Mouse (Mus musculus): Measurements from ENCODE around the gene Prrx2. TPM values are rescaled to one million over a fixed set of nuclear protein-coding genes. Genes with fewer than 3 reads are reported as not detected.
A peak's percentile ranks its signal among the peaks of the same experiment; 100 is the strongest.
"Not testable (repeated sequence)": the region's sequence is repeated elsewhere in the genome, so short reads cannot be mapped to it uniquely, and the experiment has no call there.

Prrx2 gene
- total RNA-seq, 2 experiments from 2014 or later, result 3.1 to 4.9 TPM

- DNase-seq, result no peak
- intact Hi-C loops (cut with DNase I), result no loop called here
These were observed 69.5 kb downstream of the Prrx2 start for GRCm38 (mm10) chr2:30904231-30904630.

DNA sequence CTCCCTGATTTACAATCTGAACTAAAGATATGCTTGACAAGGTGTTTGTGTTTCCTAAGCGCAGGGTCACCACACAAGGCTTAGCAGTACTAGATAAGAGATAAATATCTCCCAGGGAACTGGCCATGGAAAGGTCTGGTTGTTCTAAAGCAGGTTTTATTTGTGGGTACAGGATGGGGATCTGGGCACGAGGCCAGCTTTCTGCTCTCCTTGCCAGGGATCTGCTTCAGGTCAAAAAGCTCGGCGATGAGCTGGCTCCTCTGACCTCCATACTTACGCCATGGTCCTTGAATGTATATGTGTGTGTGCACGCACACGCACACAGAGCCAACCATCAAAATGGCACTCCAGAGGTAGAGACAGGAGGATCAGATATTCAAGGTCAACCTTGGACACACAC, 70.2 kb downstream of the Prrx2 start:
- no peak for DNase-seq
- intact Hi-C loops (cut with DNase I), result no loop called here

GRCm38 (mm10) chr2:30905906-30906305, 71.1 kb downstream of the Prrx2 start:
- intact Hi-C loops (cut with DNase I), result no loop called here
- no peak for DNase-seq

DNA sequence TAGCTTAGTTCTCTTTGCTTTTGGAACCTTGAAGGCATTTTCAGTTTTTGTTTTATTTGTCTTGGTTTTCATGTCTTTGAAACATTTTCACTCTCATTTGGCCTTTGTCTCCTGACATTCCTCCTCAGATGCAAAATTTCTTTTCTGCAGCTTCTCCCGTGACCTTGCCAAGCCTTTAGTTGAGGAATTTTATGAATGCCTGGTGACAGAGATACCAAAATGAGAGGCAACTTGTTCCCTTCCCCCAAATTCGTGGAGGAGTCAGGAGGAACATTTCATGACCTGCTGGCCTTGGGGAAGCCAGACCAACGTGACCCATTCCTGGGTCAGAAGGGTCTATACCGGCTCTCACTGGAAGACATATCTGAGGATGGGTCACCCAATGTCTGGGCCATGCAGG, 71.9 kb downstream of the Prrx2 start:
- DNase-seq, result no peak
- intact Hi-C loops (cut with DNase I), result no loop called here

DNA sequence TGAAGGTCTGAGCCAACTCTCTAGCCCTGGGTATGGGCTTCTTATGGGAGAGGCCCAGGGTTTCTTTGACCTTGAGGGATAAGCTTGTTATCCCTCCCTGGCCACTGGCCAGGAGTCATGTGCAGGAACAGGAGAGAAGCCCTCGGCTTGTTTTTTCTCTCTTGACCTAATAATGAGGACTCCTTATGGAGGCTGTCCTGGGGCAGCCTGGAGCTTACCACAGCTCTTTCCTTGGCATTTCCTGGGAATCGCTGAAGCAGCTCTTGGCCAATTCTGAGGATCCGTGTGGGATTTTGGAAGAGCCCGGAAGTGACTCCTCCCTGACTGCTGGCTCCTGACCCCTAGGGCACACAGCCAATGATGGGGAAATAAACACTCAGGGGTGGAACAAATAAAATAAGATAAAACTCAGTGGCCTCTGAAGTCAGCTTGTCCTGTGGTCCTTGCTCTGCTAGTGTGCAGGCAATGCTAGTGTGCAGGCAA, 77.6 kb downstream of the Prrx2 start:
- DNase-seq, result peak; percentile 59 to 76
- intact Hi-C loops (cut with DNase I), result no loop called here

GRCm38 (mm10) chr2:30913022-30913421, 78.2 kb downstream of the Prrx2 start:
- no peak for DNase-seq
- intact Hi-C loops (cut with DNase I), result no loop called here

DNA sequence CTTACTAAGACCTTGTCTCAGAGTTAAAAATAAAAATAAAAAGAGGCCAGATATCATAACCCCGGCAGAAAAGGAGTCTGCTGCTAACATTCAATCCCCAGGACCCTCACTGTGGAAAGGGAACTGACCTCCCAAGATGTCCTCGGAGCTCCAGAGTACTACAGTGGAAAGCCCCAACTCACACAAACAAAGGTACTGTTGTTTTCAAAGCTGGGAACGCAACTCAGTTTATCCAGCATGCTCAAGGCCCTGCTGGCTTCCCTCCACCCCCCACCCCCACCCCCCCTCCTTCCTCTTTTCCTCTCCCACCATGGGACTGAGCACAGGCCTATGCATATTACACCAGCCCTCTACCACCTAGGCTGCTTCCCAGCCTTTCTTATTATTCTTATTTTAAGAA, 80.1 kb downstream of the Prrx2 start:
- DNase-seq, result no peak
- intact Hi-C loops (cut with DNase I), result no loop called here

DNA sequence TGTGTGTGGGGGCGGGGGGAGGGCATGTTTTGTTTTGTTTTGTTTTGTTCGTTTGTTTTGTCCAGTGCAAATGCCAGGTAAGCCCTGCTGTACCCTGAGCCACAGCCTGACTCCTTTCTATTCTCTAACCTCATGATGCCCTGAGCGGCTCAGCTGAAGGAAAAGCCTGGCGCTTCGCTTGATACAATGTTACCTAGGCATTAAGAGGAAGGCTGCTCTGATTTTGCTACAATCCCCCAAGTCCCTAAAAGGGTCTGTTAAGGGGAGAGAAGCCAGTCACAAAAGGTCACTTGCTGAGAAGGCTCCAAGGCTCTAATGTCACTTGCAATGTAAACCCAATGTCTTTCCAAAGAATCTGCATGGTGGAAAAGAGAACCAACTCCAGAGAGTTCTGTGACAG, 80.6 kb downstream of the Prrx2 start:
- intact Hi-C loops (cut with DNase I), result no loop called here
- DNase-seq, result no peak

GRCm38 (mm10) chr2:30915933-30916332, 81.2 kb downstream of the Prrx2 start:
- intact Hi-C loops (cut with DNase I); DNase-seq: not testable (repeated sequence)

DNA sequence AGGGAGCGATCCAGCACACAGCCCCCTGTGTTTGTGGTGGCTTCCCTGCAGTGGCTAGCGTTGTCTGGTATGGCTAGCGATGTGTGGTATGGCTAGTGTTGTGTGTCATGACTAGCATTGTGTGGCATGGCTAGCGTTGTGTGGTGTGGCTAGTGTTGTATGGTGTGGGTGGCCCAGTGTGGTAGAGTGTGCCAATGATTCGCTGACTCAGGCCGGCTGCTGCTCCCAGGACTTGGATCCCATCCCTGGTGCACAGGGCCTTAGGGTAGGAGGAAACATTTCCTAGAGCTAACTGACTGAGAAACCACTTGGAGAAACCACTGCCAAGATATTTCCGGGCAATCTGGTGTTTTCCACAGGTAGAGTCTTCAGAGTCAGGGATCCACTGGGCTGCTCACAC, 82.9 kb downstream of the Prrx2 start:
- DNase-seq, result no peak
- intact Hi-C loops (cut with DNase I), result no loop called here

- no peak for DNase-seq
- intact Hi-C loops (cut with DNase I), result no loop called here
These were observed 83.4 kb downstream of the Prrx2 start for GRCm38 (mm10) chr2:30918126-30918525.

- DNase-seq, result peak in 1 of 2 experiments; percentile 36
- intact Hi-C loops (cut with DNase I), result no loop called here
These were observed 84.1 kb downstream of the Prrx2 start for GRCm38 (mm10) chr2:30918780-30919329.

- DNase-seq, result no peak
- intact Hi-C loops (cut with DNase I), result no loop called here
These were observed 85.4 kb downstream of the Prrx2 start for GRCm38 (mm10) chr2:30920216-30920615.

GRCm38 (mm10) chr2:30923099-30923498, 88.3 kb downstream of the Prrx2 start:
- intact Hi-C loops (cut with DNase I), result no loop called here
- no peak for DNase-seq

DNA sequence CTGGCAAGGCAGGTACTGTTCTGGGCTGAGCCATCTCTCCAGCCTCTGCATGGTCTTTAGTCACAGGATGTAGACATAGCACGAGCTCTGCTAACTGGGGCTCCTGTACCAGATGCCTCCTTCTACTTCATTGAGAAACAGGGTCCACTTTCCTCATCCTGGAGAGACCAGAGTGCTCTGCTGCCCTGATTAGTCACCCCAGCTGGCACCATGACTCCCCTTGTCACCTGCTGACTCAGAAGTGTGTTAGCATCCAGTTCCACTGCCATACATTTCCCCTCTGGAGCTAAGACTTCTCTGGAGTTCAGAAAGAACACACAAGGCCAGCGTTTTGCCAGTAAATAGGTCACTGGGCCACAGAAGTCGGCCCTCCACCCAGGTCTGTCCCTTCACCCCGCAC, 90.4 kb downstream of the Prrx2 start:
- no peak for DNase-seq
- intact Hi-C loops (cut with DNase I), result no loop called here

- intact Hi-C loops (cut with DNase I), result no loop called here
These were observed 91.6 kb downstream of the Prrx2 start for GRCm38 (mm10) chr2:30926381-30926780.

DNA sequence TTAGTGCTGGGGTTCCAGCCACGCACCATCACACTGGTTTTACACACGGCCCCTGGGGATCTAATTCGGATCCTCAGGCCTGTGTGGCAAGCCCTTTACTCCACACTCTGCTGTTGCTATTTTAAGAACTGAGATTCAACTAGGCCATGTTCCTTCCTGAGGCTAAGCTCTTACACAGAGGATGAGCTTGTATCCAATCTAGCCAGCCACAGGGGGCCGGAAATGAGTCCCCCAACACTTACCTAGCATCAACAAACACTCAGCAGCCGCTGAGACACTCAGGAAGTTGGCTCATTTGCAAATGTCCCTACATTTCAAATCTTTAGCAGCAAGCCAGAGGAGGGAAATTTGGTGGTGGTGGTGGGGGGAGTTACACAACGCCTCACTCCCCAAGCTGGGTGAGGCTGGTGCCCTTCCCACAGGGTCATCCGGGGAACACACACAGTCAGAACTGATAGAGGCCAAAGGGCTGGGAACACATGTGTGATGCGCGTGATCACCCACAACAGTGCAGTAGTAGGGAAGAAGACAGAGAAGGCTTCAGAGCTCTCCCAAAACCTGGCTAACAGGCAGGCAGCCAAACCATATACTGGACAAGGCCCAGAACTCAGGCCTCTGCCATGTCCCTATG, 92.5 kb downstream of the Prrx2 start:
- intact Hi-C loops (cut with DNase I), result no loop called here
- peak in 1 of 2 experiments; percentile 36 for DNase-seq

More at GRCm38 (mm10) chr2:30926381-30926780, 91.6 kb downstream of the Prrx2 start:
- no peak for DNase-seq

GRCm38 (mm10) chr2:30927844-30928628, 93.3 kb downstream of the Prrx2 start:
- intact Hi-C loops (cut with DNase I), result no loop called here

GRCm38 (mm10) chr2:30928893-30929482, 94.2 kb downstream of the Prrx2 start:
- intact Hi-C loops (cut with DNase I), result no loop called here
- no peak for DNase-seq

More at GRCm38 (mm10) chr2:30927844-30928628, 93.3 kb downstream of the Prrx2 start:
- peak; percentile 83 to 92 for DNase-seq

GRCm38 (mm10) chr2:30929483-30930045, 94.8 kb downstream of the Prrx2 start, which contains the start of gene Ptges:
Ptges (minus strand) TSS chr2:30929863.
- intact Hi-C loops (cut with DNase I), result no loop called here
- DNase-seq, result peak; percentile 68 to 74

DNA sequence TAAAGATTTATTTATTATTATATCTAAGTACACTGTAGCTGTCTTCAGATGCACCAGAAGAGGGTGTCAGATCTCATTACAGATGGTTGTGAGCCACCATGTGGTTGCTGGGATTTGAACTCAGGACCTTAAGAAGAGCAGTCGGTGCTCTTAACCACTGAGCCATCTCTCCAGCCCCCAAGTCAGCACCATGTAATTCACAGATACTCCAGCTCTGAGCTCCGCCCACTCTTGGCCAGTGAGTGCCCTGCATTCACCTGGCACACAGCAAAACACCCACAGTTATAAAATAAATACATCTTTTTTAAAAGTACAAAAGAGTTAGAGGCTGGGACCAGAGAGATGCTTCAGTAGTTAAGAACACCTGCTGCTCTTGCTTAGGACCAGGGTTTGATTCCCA, 96.1 kb downstream of the Prrx2 start:
- intact Hi-C loops (cut with DNase I); DNase-seq: not testable (repeated sequence)

All from heart, postnatal 10 days (tissue).